Mouse (Mus musculus) testis, adult 2 months (tissue): Measurements from ENCODE around the gene Psme3.

Experiments used
- CTCF ChIP-seq: fragments of 200-500 bp; IDR thresholded peaks from 2 replicates; pipeline ENCODE4 v1.5.1; 2012; ENCODE audit warnings: low read depth, mild to moderate bottlenecking, inconsistent platforms, low read length, moderate library complexity; ENCODE audit not compliant: control insufficient read depth, insufficient read depth, insufficient replicate concordance
- POLR2A ChIP-seq: fragments of 200-500 bp; IDR thresholded peaks from 2 replicates; pipeline ENCODE4 v1.6.1; 2012; ENCODE audit warnings: low read depth, mild to moderate bottlenecking, inconsistent platforms, low read length, moderate library complexity; ENCODE audit not compliant: control insufficient read depth

- TF ChIP-seq CTCF (no peak), POLR2A (no peak)
These were observed 1.4 kb upstream of the Psme3 start for GRCm38 (mm10) chr11:101314567-101314966.
